15 mouse cellular contexts compared by ENCODE assay signal in the genomic region with DNA sequence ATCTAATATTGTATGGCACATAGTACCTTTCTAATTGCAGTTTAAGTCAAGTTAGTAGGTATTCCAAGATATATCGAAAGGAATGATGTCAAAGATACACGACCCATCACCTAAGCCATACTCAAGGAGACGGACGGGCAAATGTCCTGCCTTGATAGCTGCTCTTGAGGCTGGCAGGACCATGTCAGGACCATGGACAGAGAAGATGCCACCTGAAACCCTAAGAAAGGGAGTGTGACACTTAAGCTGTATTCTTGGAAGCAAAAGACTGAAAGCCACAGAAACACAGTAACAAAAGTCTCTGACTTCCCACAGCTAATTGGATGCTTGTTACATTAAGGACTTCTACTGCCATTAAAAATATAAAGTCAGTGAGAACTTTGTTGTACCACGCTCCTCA.
DNase-seq lines count a peak whose midpoint lies in the region; ATAC-seq and TF ChIP-seq lines count a peak whose summit lies in the region.
"Had no signal": no experiment of that assay in that cellular context is flagged by ENCODE, and none has a peak within 500 bp of the region (broad histone marks: within the 10 kb centered on the region; RNA-seq: fewer than 3 reads in every experiment).

No protein-coding gene starts in this region.

- no peak for ATAC-seq in hindbrain, embryonic 11.5 days (ENCODE audit: low FRiP score)
- no peak for ATAC-seq in embryonic facial prominence, embryonic 11.5 days (replicated peaks; ENCODE audit: insufficient number of reproducible peaks, low FRiP score, low TSS enrichment, low read depth)
- no peak for ATAC-seq in inflammation-experienced regulatory T-cells, adult 6 months
- ATAC-seq: forebrain, embryonic 16.5 days; hindbrain, embryonic 16.5 days had no signal

- no peaks in the 10 kb centered on the region for H3K79me2 ChIP-seq in MEL (ENCODE audit: control insufficient read depth, insufficient read depth, low read length, poor library complexity)

- DNase-seq in hindbrain, embryonic 11.5 days (ENCODE audit: low spot score), result peak; percentile 26
- DNase-seq in hindbrain, embryonic 10.5 days (ENCODE audit: low spot score), result no peak
- DNase-seq in 3T3-L1 (ENCODE audit: low read depth, low spot score) (peak; percentile 2), MEL (ENCODE audit: low read depth, low spot score) (peak; percentile 23)
- DNase-seq in embryonic facial prominence, embryonic 11.5 days (ENCODE audit: low spot score), result peak; percentile 63
- no peak for DNase-seq in right cerebral cortex, postnatal 25 days
- no peak for DNase-seq in cerebellum, adult 9-10 months
- DNase-seq: cerebellum, postnatal 14 days; right cerebral cortex, postnatal 4 days; thymus, postnatal 4 days had no signal

- H3K9ac ChIP-seq in hindbrain, embryonic 11.5 days (ENCODE audit: low read depth, low read length), result no peak overlapping the region
- no peak overlapping the region for H3K9ac ChIP-seq in MEL (ENCODE audit: control insufficient read depth, low read depth, low read length, poor library complexity, severe bottlenecking)
- no peak overlapping the region for H3K9ac ChIP-seq in embryonic facial prominence, embryonic 11.5 days (replicated peaks; ENCODE audit: low read length)
- H3K9ac ChIP-seq: limb, embryonic 15.5 days; stomach, embryonic 15.5 days had no signal

- no peak for TF ChIP-seq POLR2A in MEL (IDR thresholded peaks at IDR 0.05; ENCODE audit: control insufficient read depth in 1 of 2, insufficient read depth in 1 of 2, low read depth in 1 of 2, low read length in 2 of 2, poor library complexity in 1 of 2)

- no peak overlapping the region for H3K4me3 ChIP-seq in hindbrain, embryonic 11.5 days (ENCODE audit: low read depth, low read length)
- H3K4me3 ChIP-seq in hindbrain, embryonic 10.5 days, result no peak overlapping the region
- H3K4me3 ChIP-seq in MEL (ENCODE audit: control insufficient read depth in 1 of 2, insufficient read depth in 1 of 2, low read depth in 2 of 2, low read length in 2 of 2), result no peak overlapping the region
- H3K4me3 ChIP-seq in embryonic facial prominence, embryonic 11.5 days (ENCODE audit: low read depth, low read length), result no peak overlapping the region
- H3K4me3 ChIP-seq: limb, embryonic 15.5 days; stomach, embryonic 15.5 days had no signal

- WGBS in hindbrain, embryonic 11.5 days, result 74% methylated on average over 5 of the region's 5 CpGs
- WGBS in hindbrain, embryonic 10.5 days, result 76% methylated on average over 5 of the region's 5 CpGs
- WGBS in embryonic facial prominence, embryonic 11.5 days, result 70% methylated on average over 5 of the region's 5 CpGs

- no peaks in the 10 kb centered on the region; the same call in 1 of the 2 replicates for H3K4me1 ChIP-seq in hindbrain, embryonic 11.5 days (replicated peaks; ENCODE audit: control insufficient read depth, insufficient read depth, low read length)
- peaks cover 33% of the 10 kb centered on the region for H3K4me1 ChIP-seq in hindbrain, embryonic 10.5 days (replicated peaks)
- no peaks in the 10 kb centered on the region for H3K4me1 ChIP-seq in MEL (ENCODE audit: control insufficient read depth in 1 of 2, insufficient read depth in 2 of 2, low read length in 2 of 2)
- no peaks in the 10 kb centered on the region for H3K4me1 ChIP-seq in embryonic facial prominence, embryonic 11.5 days (ENCODE audit: control insufficient read depth, insufficient read depth, low read length)
- H3K4me1 ChIP-seq: limb, embryonic 15.5 days; stomach, embryonic 15.5 days had no signal

- no peaks in the 10 kb centered on the region for H3K36me3 ChIP-seq in hindbrain, embryonic 11.5 days (ENCODE audit: control insufficient read depth, insufficient read depth, low read length)
- H3K36me3 ChIP-seq in hindbrain, embryonic 10.5 days, result no peaks in the 10 kb centered on the region
- H3K36me3 ChIP-seq in MEL (ENCODE audit: control insufficient read depth in 1 of 2, insufficient read depth in 2 of 2, low read length in 2 of 2), result no peaks in the 10 kb centered on the region
- no peaks in the 10 kb centered on the region for H3K36me3 ChIP-seq in embryonic facial prominence, embryonic 11.5 days (replicated peaks; ENCODE audit: control insufficient read depth, insufficient read depth, low read depth, low read length)
- H3K36me3 ChIP-seq: limb, embryonic 15.5 days; stomach, embryonic 15.5 days had no signal

- no peak for TF ChIP-seq EP300 in MEL (IDR thresholded peaks at IDR 0.05; ENCODE audit: low read depth in 1 of 2, low read length in 2 of 2)

- TF ChIP-seq CTCF in MEL (IDR thresholded peaks at IDR 0.05 in 2 of 3, conservative IDR thresholded peaks at IDR 0.05 in 1 of 3; ENCODE audit: control insufficient read depth in 1 of 3, insufficient read depth in 1 of 3, low read depth in 2 of 3, low read length in 3 of 3, poor library complexity in 1 of 3, severe bottlenecking in 1 of 3), result no peak

- H3K4me2 ChIP-seq in hindbrain, embryonic 11.5 days (replicated peaks; ENCODE audit: low read depth, low read length), result no peak overlapping the region
- no peak overlapping the region for H3K4me2 ChIP-seq in embryonic facial prominence, embryonic 11.5 days (ENCODE audit: low read depth, low read length)
- H3K4me2 ChIP-seq: limb, embryonic 15.5 days; stomach, embryonic 15.5 days had no signal

- no peak overlapping the region for H3K27ac ChIP-seq in hindbrain, embryonic 11.5 days (ENCODE audit: low read depth, low read length)
- no peak overlapping the region for H3K27ac ChIP-seq in hindbrain, embryonic 10.5 days
- no peak overlapping the region for H3K27ac ChIP-seq in MEL (ENCODE audit: control insufficient read depth, low read depth, low read length)
- H3K27ac ChIP-seq in embryonic facial prominence, embryonic 11.5 days (replicated peaks; ENCODE audit: low read depth, low read length), result no peak overlapping the region
- H3K27ac ChIP-seq: limb, embryonic 15.5 days; stomach, embryonic 15.5 days had no signal

- no peaks in the 10 kb centered on the region for H3K27me3 ChIP-seq in hindbrain, embryonic 11.5 days (ENCODE audit: control insufficient read depth, insufficient read depth, low read length)
- H3K27me3 ChIP-seq in hindbrain, embryonic 10.5 days (ENCODE audit: insufficient read depth, poor library complexity, severe bottlenecking), result no peaks in the 10 kb centered on the region
- H3K27me3 ChIP-seq in MEL (ENCODE audit: control insufficient read depth in 1 of 2, insufficient read depth in 2 of 2, low read length in 2 of 2), result no peaks in the 10 kb centered on the region
- H3K27me3 ChIP-seq in embryonic facial prominence, embryonic 11.5 days (ENCODE audit: control insufficient read depth, insufficient read depth, low read length), result no peaks in the 10 kb centered on the region
- H3K27me3 ChIP-seq: limb, embryonic 15.5 days; stomach, embryonic 15.5 days had no signal

- no peak for TF ChIP-seq RAD21 in MEL (IDR thresholded peaks at IDR 0.05; ENCODE audit: low read depth, low read length)

- no peaks in the 10 kb centered on the region for H3K9me3 ChIP-seq in hindbrain, embryonic 11.5 days (ENCODE audit: control insufficient read depth, low read length)
- no peaks in the 10 kb centered on the region for H3K9me3 ChIP-seq in hindbrain, embryonic 10.5 days
- no peaks in the 10 kb centered on the region for H3K9me3 ChIP-seq in MEL (replicated peaks; ENCODE audit: insufficient read depth, low read length)
- no peaks in the 10 kb centered on the region for H3K9me3 ChIP-seq in embryonic facial prominence, embryonic 11.5 days (replicated peaks; ENCODE audit: control insufficient read depth, low read length)
- H3K9me3 ChIP-seq: limb, embryonic 15.5 days; stomach, embryonic 15.5 days had no signal

TF ChIP-seq in MEL, 35 proteins besides CTCF, POLR2A, EP300 and RAD21:
- TF ChIP-seq MXI1 (IDR thresholded peaks at IDR 0.05; ENCODE audit: low read depth, low read length) (no peak), POLR2AphosphoS2 (IDR thresholded peaks at IDR 0.05; ENCODE audit: low read length) (no peak), GATA1 (IDR thresholded peaks at IDR 0.05; ENCODE audit: low read depth, low read length) (no peak), RCOR1 (IDR thresholded peaks at IDR 0.05; ENCODE audit: low read depth, low read length) (no peak), MYB (IDR thresholded peaks at IDR 0.05; ENCODE audit: low read depth, low read length) (no peak), ZC3H11A (IDR thresholded peaks at IDR 0.05; ENCODE audit: low read depth, low read length) (no peak), ZKSCAN1 (IDR thresholded peaks at IDR 0.05; ENCODE audit: low read depth, low read length) (no peak), ZMIZ1 (IDR thresholded peaks at IDR 0.05; ENCODE audit: low read depth, low read length) (no peak), SIN3A (IDR thresholded peaks at IDR 0.05; ENCODE audit: low read length) (no peak), UBTF (IDR thresholded peaks at IDR 0.05; ENCODE audit: borderline replicate concordance, insufficient read depth, low read depth, low read length) (no peak), SMC3 (IDR thresholded peaks at IDR 0.05; ENCODE audit: low read depth, low read length) (no peak), BHLHE40 (IDR thresholded peaks at IDR 0.05; ENCODE audit: borderline replicate concordance, low read depth, low read length) (no peak)

Comparison
In these comparisons a context has a peak if more than half of its experiments do, and no peak if none do; other contexts are left out.
1. DNase-seq: peak in hindbrain, embryonic 11.5 days (single experiment), 3T3-L1 (single experiment), MEL (single experiment) and embryonic facial prominence, embryonic 11.5 days (single experiment); none in hindbrain, embryonic 10.5 days (single experiment), right cerebral cortex, postnatal 25 days (single experiment) and cerebellum, adult 9-10 months (single experiment).